Mouse (Mus musculus): ENCODE results near the gene Plppr2.

The Plppr2 gene

DNA sequence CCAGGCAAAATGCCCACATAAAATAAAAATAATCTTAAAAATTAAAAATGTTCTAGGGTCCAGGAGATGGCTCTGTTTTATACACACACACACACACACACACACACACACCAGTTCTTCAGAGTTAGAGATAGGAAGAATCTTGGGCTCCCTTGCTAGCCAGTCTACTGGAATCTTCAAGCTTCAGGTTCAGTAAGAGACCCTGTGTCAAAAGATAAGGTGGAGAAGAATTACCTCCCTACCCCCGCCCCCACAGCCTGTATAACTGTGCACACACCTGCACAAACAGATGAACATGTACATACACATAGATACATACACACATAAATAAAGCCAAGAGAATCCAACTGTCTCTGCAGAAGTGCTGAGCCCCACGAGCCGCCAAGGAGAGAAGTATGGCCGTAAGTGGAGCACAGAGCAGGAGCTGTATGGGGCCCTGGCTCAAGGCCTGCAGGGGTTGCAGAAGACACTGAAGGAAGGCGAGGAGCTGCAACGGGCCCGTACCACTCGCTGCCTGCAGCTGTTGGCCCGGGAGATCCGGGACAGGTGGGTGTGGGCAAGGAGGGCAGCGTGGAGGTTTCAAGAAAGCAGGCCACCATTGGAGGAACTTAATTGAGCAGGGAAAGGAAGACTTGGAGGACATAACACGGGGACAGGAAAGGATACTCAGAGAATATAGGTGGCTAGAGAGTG, 4.2 kb upstream of the Plppr2 start:
- no peak for DNase-seq

DNA sequence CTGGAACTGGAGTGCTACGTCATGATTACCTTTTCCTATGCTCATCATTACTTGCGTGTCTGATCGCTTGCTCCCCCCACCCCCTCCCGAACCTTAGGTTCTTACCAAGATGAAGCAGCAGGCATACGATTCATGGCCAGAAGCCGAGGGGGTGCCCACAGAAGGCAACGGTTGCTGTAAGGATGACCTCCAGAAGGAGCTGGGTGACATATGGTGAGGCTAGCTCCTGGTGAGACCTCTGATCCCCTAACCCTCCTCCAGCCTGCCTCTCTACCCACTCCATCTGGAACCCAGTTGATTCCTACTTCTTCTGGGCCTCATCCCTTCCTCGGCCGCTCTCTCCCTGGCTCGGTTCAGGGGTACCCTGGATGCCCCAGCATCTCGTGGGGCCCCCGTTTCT, 2.8 kb upstream of the Plppr2 start:
- no peak for DNase-seq

GRCm38 (mm10) chr9:21935466-21936131, 1.2 kb upstream of the Plppr2 start:
- DNase-seq = no peak

- no peak for DNase-seq
Measured at GRCm38 (mm10) chr9:21937711-21938175, 910 bp downstream of the Plppr2 start.

DNA sequence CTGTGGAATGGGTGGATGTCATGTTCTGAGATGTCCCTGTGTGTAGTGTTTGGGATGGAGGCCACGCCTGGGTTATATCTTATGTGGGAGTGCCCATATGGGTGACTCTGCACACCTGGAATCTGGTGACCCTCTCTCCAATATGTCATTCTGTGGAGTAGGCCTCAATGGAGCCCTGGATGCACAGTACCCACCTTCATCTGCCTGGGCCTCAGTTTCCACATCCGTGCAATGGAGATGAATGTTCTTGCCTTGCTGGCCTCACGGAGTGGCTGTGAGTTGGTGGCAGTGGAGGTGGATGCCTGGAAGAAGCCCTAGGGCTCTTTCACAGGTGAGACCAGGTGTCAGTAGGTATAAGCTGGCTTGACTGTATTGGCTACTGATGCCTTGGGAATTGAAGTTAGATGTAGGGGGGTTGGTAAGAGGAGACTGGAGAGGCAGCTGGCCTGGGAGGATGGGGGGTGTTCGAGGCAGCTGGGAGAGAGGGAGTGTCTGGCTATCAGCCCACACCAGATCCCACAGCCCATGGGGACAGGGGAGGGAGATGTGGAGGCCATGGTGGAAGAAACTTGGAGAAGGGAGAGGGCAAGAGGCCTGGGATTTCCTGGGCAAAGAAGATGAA, 1.5 kb downstream of the Plppr2 start:
- no peak for DNase-seq

- no peak for DNase-seq
Measured at GRCm38 (mm10) chr9:21943046-21943445, 6.2 kb downstream of the Plppr2 start.

- DNase-seq = no peak
Measured at GRCm38 (mm10) chr9:21943638-21944037, 6.8 kb downstream of the Plppr2 start.

DNA sequence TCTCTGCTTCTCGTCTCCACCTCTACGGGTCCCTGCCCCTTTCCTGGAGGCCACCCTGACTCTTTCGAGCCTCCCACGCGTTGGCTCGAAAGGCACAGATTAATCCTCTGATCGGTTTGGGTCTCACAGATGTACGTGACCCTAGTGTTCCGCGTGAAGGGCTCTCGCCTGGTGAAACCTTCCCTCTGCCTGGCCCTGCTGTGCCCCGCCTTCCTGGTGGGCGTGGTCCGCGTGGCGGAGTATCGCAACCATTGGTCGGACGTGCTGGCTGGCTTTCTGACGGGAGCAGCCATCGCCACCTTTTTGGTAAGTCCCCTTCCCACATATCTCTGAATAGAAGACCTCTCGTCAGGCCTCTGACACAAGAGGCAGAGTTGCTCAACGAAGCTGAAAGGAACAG, 7.4 kb downstream of the Plppr2 start:
- DNase-seq = no peak

GRCm38 (mm10) chr9:21947540-21948130, 10.8 kb downstream of the Plppr2 start:
- DNase-seq = no peak

DNA sequence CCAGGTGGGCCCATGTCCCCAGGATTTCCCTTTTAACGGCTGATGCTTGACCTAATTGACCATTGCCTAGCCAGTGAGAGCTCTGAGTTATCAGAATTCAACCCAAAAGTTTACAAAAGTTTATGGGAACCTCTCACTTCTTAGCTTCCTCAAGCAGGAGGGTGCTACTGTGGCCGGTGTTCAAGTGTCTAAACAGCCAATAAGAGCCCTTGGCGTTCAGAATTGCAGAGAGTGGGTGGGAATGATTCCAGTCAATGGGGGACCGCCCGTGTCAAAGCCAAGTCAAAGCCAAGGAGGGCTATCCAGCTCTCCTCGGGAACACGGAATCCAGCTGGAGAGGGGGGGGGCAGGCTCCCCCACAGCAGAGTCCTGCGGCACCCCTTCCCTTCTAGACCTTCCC, 11.3 kb downstream of the Plppr2 start:
- DNase-seq = no peak

DNA sequence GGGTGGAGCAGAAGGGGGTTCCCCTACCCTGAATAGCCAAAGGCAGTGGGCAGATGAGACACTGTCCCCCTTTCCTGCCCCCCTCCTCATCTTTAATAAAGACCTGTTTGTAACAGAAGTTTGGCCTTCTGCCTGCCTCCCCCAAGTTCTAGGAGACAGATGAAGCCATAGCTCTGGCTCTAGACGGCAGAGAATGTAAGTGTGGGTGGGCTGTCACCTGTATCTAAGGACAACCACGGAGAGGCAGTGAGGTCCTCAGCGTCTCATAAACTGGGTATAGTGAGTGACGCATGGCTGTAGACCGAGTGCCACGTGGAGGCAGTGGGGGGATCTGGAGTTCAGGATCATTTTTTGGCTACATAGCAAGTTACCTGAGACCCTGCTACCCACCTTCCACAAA, 12.0 kb downstream of the Plppr2 start:
- DNase-seq = no peak

GRCm38 (mm10) chr9:21950322-21950721, 13.5 kb downstream of the Plppr2 start:
- peak; percentile 86 for DNase-seq

GRCm38 (mm10) chr9:21951977-21952376, 15.1 kb downstream of the Plppr2 start:
- no peak for DNase-seq

DNA sequence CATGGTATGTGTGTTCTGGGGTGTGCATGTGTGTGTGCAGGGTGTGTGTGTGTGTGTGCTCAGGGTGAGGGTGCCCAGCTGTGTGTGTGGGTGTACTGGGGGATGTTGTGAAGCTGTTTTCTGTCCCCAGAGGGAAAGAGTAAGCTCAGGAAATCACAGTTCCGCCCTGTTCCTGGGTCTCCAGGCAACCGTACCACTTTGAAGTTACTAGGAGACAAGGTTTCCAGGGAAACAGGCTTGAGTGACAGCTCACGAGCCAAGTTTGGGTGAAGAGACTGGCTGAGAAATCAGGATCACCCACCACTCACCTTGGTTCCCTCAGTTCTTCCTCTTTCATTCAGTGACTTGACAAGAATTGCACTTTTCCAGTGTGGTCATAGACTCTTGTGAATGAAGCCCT, 16.8 kb downstream of the Plppr2 start:
- DNase-seq = no peak

DNA sequence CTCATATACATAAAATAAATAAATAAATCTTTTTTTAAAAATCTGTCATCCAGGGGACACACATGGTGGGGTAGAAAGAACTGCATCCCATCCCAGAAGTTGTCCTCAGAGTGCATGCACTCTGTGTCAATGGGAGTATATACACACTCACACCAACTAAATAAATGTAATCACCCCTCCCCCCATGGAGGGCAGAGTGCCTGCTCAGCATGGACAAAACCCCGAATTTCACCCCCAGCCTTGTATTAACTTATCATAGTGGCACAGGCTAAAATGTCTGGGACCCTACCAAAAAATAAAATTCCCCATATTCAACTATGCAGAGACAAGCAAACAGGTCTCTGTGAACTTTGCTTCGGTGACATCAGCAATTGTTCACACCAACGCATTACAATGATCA, 17.8 kb downstream of the Plppr2 start:
- no peak for DNase-seq

- no peak for DNase-seq
Measured at GRCm38 (mm10) chr9:21955225-21955569, 18.4 kb downstream of the Plppr2 start.

DNA sequence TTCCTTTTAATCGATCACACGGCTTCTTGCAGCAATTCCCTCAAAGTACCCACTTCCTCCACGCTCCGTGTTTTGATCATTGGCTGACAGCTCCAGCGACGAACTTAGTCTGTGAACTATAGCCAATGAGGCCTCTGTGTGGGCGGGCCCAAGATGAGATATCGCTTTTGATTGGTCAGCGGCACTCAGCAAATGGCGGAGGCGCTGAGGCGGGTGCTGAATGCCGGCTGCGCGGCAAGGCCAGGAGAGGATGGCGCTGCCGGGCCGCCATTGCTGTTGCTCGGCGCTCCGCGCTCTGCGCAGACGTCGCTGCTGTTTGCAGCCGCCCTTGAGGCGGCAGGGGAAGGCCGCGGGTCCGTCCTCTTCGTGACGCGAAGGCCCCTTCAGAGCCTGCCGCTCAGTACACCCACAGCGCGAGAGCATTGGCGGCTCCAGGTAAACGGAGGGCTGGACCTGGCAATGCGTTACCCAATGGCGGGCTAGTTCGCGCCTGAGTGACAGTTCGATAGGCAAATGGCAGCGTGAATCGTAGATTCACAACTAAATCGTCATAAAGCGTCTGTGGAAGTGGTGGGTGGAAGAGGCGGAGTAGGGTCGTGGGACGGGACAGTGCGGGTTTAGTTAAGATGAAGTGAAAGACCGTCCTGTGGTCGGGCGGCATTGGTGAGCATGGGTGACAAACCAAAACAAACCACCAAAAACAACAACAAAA, 18.9 kb downstream of the Plppr2 start, which contains the start of gene Swsap1:
TSS of gene Swsap1 (plus strand) at position 186 of the 712 bp plus-strand sequence.
- peak; percentile 98 for DNase-seq

DNA sequence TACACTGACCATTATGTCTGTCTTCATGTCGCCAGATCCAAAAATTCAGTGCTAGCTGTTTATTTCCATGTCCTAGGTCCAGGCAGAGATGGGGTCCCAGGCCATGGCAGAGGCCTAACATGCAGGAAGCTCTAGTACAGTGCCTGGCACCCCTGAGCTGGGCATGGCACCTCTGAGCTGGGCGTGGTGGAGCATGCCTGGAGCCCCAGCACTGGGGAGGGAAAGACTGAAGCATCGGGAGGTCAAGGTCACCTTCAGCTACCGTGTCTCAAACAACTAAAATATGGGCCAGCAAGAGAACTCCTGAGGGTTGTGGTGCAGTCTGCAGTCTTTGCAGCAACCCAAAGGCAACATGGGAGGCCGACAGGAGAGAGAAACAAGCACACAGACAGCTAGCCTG, 21.5 kb downstream of the Plppr2 start:
- DNase-seq = no peak

- no peak for DNase-seq
Measured at GRCm38 (mm10) chr9:21959244-21959643, 22.4 kb downstream of the Plppr2 start.

- DNase-seq = peak; percentile 39
Measured at GRCm38 (mm10) chr9:21960135-21960534, 23.3 kb downstream of the Plppr2 start.

GRCm38 (mm10) chr9:21960558-21961208, 23.9 kb downstream of the Plppr2 start:
- peak; percentile 76 for DNase-seq

- DNase-seq = peak; percentile 38
Measured at GRCm38 (mm10) chr9:21961366-21961980, 24.6 kb downstream of the Plppr2 start.
